Mouse (Mus musculus): ENCODE results near the gene Crb3. TPM values are rescaled to one million over a fixed set of nuclear protein-coding genes. Genes with fewer than 3 reads are reported as not detected.
A peak's percentile ranks its signal among the peaks of the same experiment; 100 is the strongest.

The Crb3 gene
- polyA plus RNA-seq, 1 experiment: not detected

GRCm38 (mm10) chr17:57031661-57032420 lies 27.1 kb upstream of the Crb3 start:
- TF ChIP-seq MAX (IDR thresholded peaks at IDR 0.05; ENCODE audit: low read depth): no peak
- peak; percentile 98 for TF ChIP-seq USF1 (IDR thresholded peaks at IDR 0.05; ENCODE audit: low read depth)
- TF ChIP-seq TCF12 (IDR thresholded peaks at IDR 0.05; ENCODE audit: insufficient read depth, poor library complexity, severe bottlenecking): no peak
- TF ChIP-seq POLR2AphosphoS2 (IDR thresholded peaks at IDR 0.05; ENCODE audit: insufficient read length, low read depth): peak; percentile 95
- TF ChIP-seq POLR2A (IDR thresholded peaks at IDR 0.05; ENCODE audit: insufficient read length, low read depth): peak; percentile 91
- no peak for TF ChIP-seq CEBPB (IDR thresholded peaks at IDR 0.05; ENCODE audit: insufficient read depth, poor library complexity, severe bottlenecking)
- TF ChIP-seq MYOD1 (IDR thresholded peaks at IDR 0.05; ENCODE audit: control insufficient read depth in 1 of 3, insufficient read length in 2 of 3, low read depth in 2 of 3): peak in 1 of 3 experiments; percentile 13
- no peak for TF ChIP-seq E2F4 (IDR thresholded peaks at IDR 0.05; ENCODE audit: insufficient read depth)
- no peak for TF ChIP-seq TCF3 (IDR thresholded peaks at IDR 0.05; ENCODE audit: insufficient read length, low read depth)
- peak; percentile 3 for TF ChIP-seq SRF (IDR thresholded peaks at IDR 0.05; ENCODE audit: control insufficient read depth, insufficient read length, low read depth)
- no peak for TF ChIP-seq MYOG (IDR thresholded peaks at IDR 0.05; ENCODE audit: control insufficient read depth in 1 of 3, insufficient read depth in 1 of 3, insufficient read length in 2 of 3, low read depth in 2 of 3)
- no peak for TF ChIP-seq REST (IDR thresholded peaks at IDR 0.05; ENCODE audit: insufficient read depth, insufficient read length)
- Histone ChIP-seq H3K79me2 (ENCODE audit: control insufficient read depth, insufficient read depth) (peaks cover 40% of the 10 kb centered on the region), H3K4me2 (ENCODE audit: low read depth) (peak overlapping the region; percentile 89), H3K4me3 (peak overlapping the region; percentile 22), H3K27me3 (ENCODE audit: control insufficient read depth, insufficient read depth, insufficient read length) (no peaks in the 10 kb centered on the region), H3ac (ENCODE audit: control insufficient read depth, insufficient read length) (peak overlapping the region; percentile 63), H3K36me3 (ENCODE audit: control insufficient read depth, insufficient read depth) (peaks cover 9% of the 10 kb centered on the region)

GRCm38 (mm10) chr17:57032854-57033253 lies 26.1 kb upstream of the Crb3 start:
- Histone ChIP-seq H3K79me2 (ENCODE audit: control insufficient read depth, insufficient read depth) (peaks cover 30% of the 10 kb centered on the region), H3K27me3 (ENCODE audit: control insufficient read depth, insufficient read depth, insufficient read length) (peaks cover 6% of the 10 kb centered on the region), H3K4me2 (ENCODE audit: low read depth) (peak overlapping the region; percentile 89), H3K4me3 (peak overlapping the region; percentile 22), H3ac (ENCODE audit: control insufficient read depth, insufficient read length) (no peak overlapping the region), H3K36me3 (ENCODE audit: control insufficient read depth, insufficient read depth) (peaks cover 4% of the 10 kb centered on the region)
- TF ChIP-seq SRF (IDR thresholded peaks at IDR 0.05; ENCODE audit: control insufficient read depth, insufficient read length, low read depth) (no peak), MAX (IDR thresholded peaks at IDR 0.05; ENCODE audit: low read depth) (no peak), TCF12 (IDR thresholded peaks at IDR 0.05; ENCODE audit: insufficient read depth, poor library complexity, severe bottlenecking) (no peak), POLR2AphosphoS2 (IDR thresholded peaks at IDR 0.05; ENCODE audit: insufficient read length, low read depth) (no peak), USF1 (IDR thresholded peaks at IDR 0.05; ENCODE audit: low read depth) (no peak), TCF3 (IDR thresholded peaks at IDR 0.05; ENCODE audit: insufficient read length, low read depth) (no peak), POLR2A (IDR thresholded peaks at IDR 0.05; ENCODE audit: insufficient read length, low read depth) (no peak), MYOD1 (IDR thresholded peaks at IDR 0.05; ENCODE audit: control insufficient read depth in 1 of 3, insufficient read length in 2 of 3, low read depth in 2 of 3) (no peak), MYOG (IDR thresholded peaks at IDR 0.05; ENCODE audit: control insufficient read depth in 1 of 3, insufficient read depth in 1 of 3, insufficient read length in 2 of 3, low read depth in 2 of 3) (no peak), E2F4 (IDR thresholded peaks at IDR 0.05; ENCODE audit: insufficient read depth) (no peak), REST (IDR thresholded peaks at IDR 0.05; ENCODE audit: insufficient read depth, insufficient read length) (no peak), CEBPB (IDR thresholded peaks at IDR 0.05; ENCODE audit: insufficient read depth, poor library complexity, severe bottlenecking) (no peak)

- no peak overlapping the region for H3ac ChIP-seq (ENCODE audit: control insufficient read depth, insufficient read length)
- no peak overlapping the region for H3K4me2 ChIP-seq (ENCODE audit: low read depth)
- no peaks in the 10 kb centered on the region for H3K79me2 ChIP-seq (ENCODE audit: control insufficient read depth, insufficient read depth)
- H3K27me3 ChIP-seq (ENCODE audit: control insufficient read depth, insufficient read depth, insufficient read length): peaks cover 22% of the 10 kb centered on the region
- H3K4me3 ChIP-seq: no peak overlapping the region
- no peak for TF ChIP-seq E2F4 (IDR thresholded peaks at IDR 0.05; ENCODE audit: insufficient read depth)
- no peak for TF ChIP-seq MAX (IDR thresholded peaks at IDR 0.05; ENCODE audit: low read depth)
- no peak for TF ChIP-seq USF1 (IDR thresholded peaks at IDR 0.05; ENCODE audit: low read depth)
- no peak for TF ChIP-seq TCF12 (IDR thresholded peaks at IDR 0.05; ENCODE audit: insufficient read depth, poor library complexity, severe bottlenecking)
- H3K36me3 ChIP-seq (ENCODE audit: control insufficient read depth, insufficient read depth): no peaks in the 10 kb centered on the region
These were observed 19.9 kb upstream of the Crb3 start for GRCm38 (mm10) chr17:57038978-57039377.

GRCm38 (mm10) chr17:57041554-57041953 lies 17.4 kb upstream of the Crb3 start, which contains the start of gene Slc25a41:
Gene Slc25a41, minus strand, starts transcription at chr17:57041654.
- Histone ChIP-seq H3K79me2 (ENCODE audit: control insufficient read depth, insufficient read depth) (no peaks in the 10 kb centered on the region), H3K27me3 (ENCODE audit: control insufficient read depth, insufficient read depth, insufficient read length) (peaks cover 38% of the 10 kb centered on the region), H3K36me3 (ENCODE audit: control insufficient read depth, insufficient read depth) (no peaks in the 10 kb centered on the region), H3K4me2 (ENCODE audit: low read depth) (no peak within 1 kb of the TSS), H3ac (ENCODE audit: control insufficient read depth, insufficient read length) (no peak within 1 kb of the TSS), H3K4me3 (no peak within 1 kb of the TSS)
- TF ChIP-seq TCF3 (IDR thresholded peaks at IDR 0.05; ENCODE audit: insufficient read length, low read depth) (no peak), POLR2A (IDR thresholded peaks at IDR 0.05; ENCODE audit: insufficient read length, low read depth) (no peak), MAX (IDR thresholded peaks at IDR 0.05; ENCODE audit: low read depth) (no peak)

- Histone ChIP-seq H3K79me2 (ENCODE audit: control insufficient read depth, insufficient read depth) (no peaks in the 10 kb centered on the region), H3K4me2 (ENCODE audit: low read depth) (no peak overlapping the region), H3K36me3 (ENCODE audit: control insufficient read depth, insufficient read depth) (no peaks in the 10 kb centered on the region), H3K4me3 (no peak overlapping the region), H3ac (ENCODE audit: control insufficient read depth, insufficient read length) (no peak overlapping the region), H3K27me3 (ENCODE audit: control insufficient read depth, insufficient read depth, insufficient read length) (peaks cover 22% of the 10 kb centered on the region)
- TF ChIP-seq MYOD1 (IDR thresholded peaks at IDR 0.05; ENCODE audit: control insufficient read depth in 1 of 3, insufficient read length in 2 of 3, low read depth in 2 of 3) (no peak), TCF12 (IDR thresholded peaks at IDR 0.05; ENCODE audit: insufficient read depth, poor library complexity, severe bottlenecking) (no peak), POLR2A (IDR thresholded peaks at IDR 0.05; ENCODE audit: insufficient read length, low read depth) (no peak), CEBPB (IDR thresholded peaks at IDR 0.05; ENCODE audit: insufficient read depth, poor library complexity, severe bottlenecking) (no peak), TCF3 (IDR thresholded peaks at IDR 0.05; ENCODE audit: insufficient read length, low read depth) (no peak), REST (IDR thresholded peaks at IDR 0.05; ENCODE audit: insufficient read depth, insufficient read length) (no peak), E2F4 (IDR thresholded peaks at IDR 0.05; ENCODE audit: insufficient read depth) (no peak), MYOG (IDR thresholded peaks at IDR 0.05; ENCODE audit: control insufficient read depth in 1 of 3, insufficient read depth in 1 of 3, insufficient read length in 2 of 3, low read depth in 2 of 3) (no peak), SRF (IDR thresholded peaks at IDR 0.05; ENCODE audit: control insufficient read depth, insufficient read length, low read depth) (no peak), POLR2AphosphoS2 (IDR thresholded peaks at IDR 0.05; ENCODE audit: insufficient read length, low read depth) (no peak), MAX (IDR thresholded peaks at IDR 0.05; ENCODE audit: low read depth) (no peak), USF1 (IDR thresholded peaks at IDR 0.05; ENCODE audit: low read depth) (no peak)
These were observed 11.5 kb upstream of the Crb3 start for GRCm38 (mm10) chr17:57047406-57047805.

Data from myocyte (in vitro differentiated cells).